Mouse (Mus musculus) cerebellum, adult (tissue): ENCODE measurements around the gene Slc7a5.

Experiments
- ATAC-seq: cut with Nextera tagmentation; 2 replicates; pipeline ENCODE4 v1.9.2; 2017; ENCODE audit warnings: mild to moderate bottlenecking, moderate library complexity, mixed read lengths; ENCODE audit not compliant: insufficient number of reproducible peaks, low FRiP score, low TSS enrichment

The Slc7a5 gene

DNA sequence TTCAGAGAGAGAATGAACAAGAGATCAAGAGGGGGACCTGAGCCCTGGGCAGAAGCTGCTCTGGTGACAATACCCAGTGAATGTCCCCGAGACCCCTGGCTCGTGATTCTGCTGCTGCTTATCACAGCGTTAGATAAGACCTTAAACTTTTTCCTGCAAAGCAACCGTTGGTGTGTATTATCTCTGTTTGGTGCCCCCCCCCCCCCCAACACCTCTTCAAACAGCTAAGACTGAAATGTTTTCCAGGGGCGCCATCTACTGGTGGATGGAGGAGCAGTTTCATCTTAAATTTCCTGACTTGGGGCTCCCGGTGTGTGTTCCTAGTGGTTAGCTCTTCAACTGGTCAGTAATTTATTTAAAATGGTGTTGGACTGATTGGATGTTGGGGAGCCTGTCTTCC lies 2.2 kb upstream of the Slc7a5 start:
- no peak for ATAC-seq

DNA sequence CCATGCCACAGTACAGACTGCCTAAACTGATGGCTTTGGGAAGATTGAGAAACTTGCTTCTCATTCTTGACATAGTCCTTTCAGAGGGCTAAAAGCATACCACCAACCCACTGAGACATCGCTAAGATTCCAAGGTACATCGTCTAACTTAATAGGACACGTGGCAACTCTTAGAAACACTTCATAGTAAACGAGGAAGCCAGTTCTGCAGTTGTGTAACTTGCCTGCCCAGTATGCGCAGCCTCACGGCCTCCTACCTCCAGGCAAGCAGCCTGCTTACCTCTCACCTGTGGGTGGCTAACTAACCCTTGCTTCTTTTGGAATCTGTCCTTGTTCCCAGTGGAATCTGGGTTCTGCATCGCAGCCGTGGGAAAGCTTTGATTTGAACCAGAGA lies 1.7 kb upstream of the Slc7a5 start:
- ATAC-seq = no peak

DNA sequence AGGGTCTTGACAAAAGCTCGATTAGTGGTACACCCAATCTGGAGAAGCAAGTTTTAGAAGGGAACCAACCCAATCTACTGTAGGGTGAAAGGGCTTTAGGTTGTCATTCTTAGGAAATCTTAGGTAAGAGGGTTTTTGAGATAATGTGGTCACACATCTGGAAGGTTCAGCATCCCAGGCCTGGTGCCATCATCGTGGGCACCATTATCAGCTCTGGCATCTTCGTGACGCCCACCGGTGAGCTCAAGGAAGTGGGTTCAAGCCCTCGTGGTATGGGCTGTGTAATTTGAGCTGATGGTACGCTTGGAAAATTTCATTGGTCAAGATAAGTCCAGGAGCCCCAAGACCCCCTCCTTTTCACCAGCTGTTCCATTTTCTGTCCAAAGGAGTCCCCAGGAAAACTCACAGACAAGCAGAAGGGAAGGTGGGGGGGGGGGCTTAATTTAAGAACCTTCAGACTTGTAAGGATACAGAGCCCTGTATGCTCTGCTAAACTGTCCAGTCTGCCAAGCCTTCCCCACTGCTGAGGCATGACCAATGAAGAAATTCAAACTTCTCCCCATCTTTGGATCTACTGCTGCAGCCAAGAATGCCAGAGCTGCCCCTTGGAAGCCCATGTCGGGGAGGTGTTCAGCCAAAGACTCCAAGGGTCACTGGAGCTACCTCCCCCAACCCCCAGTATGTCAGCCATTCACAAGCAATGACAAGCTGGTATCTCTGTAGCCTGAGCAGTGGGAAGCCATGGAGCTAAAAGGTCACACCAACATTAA lies 1.1 kb upstream of the Slc7a5 start:
- no peak for ATAC-seq

DNA sequence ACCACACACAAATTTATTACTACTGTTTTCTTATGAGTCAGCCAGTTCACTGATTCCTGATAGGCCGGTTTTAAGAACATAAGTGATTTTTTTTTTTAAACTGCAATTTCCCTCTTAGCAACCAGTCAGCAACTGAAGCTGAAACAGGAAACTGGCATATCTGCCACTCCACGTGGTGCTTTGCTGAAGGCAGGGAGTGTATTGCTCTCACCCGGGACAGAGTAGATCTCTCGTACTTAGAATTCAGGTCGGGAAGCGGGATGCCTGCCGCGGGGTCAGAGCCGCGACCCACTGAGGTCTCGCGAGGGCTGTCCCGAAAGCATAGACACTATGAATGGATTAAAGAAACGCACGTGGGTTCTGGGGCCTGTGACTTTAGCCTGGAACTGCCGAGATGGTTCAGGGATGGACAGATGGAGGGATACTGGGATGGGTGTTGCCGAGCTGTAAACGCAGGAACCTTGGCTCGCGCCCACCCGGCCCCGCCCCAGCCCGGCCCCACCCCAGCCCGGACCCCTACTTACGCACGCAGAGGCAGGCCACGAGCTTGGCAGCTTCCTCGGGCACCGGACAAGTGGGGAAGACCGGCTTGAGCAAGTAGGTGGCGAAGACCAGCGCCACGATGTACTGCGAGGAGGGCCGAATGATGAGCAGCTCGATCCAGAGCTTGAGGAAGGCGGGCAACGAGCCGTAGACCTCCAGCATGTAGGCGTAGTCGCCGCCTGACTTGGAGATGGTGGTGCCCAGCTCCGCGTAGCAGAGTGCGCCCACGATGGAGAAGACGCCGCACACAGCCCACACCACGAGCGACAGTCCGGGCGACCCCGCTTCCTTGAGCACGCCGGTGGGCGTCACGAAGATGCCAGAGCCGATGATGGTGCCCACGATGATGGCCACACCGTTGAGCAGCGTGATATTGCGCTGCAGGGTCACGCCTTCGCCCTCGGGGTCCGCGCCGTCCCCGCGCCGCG lies 667 bp downstream of the Slc7a5 start:
- ATAC-seq = peak; percentile 10; the same call in 1 of the 2 replicates

DNA sequence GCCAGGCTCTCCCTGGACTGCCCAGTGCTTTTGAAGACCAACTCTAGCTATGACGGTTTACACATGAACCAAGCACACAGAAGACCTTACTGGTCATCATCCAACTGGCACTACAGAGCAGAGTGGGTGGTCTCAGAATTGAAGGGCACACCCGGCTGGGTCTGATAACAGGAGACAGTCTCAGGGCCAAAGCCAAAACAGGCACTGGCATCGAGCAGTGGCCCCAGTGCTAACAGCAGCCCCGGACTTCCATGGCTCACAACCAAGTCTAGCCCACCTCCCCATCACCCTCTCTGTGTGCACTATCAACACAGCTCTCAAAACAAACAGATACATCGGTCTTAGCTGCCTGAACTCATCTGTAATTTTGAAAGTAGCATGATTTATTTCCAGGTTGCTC lies 1.6 kb downstream of the Slc7a5 start:
- no peak for ATAC-seq

DNA sequence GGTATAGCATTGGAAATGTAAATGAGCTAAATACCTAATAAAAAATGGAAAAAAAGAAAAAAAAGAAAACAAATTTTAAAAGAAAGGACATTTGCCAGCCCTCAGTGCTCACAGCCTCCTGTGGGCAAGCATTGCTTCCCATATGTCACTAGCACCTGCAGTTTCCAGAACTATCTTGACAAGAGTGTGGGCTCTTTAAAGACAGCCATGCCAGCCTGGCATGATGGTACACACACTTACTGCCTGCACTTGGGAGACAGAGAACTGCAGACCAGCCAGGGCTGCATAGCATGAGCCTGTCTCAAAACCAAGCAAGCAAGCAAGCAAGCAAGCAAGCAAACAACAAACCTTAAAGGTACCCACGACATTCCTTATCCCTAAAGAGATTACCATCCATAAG lies 2.1 kb downstream of the Slc7a5 start:
- ATAC-seq = no peak

DNA sequence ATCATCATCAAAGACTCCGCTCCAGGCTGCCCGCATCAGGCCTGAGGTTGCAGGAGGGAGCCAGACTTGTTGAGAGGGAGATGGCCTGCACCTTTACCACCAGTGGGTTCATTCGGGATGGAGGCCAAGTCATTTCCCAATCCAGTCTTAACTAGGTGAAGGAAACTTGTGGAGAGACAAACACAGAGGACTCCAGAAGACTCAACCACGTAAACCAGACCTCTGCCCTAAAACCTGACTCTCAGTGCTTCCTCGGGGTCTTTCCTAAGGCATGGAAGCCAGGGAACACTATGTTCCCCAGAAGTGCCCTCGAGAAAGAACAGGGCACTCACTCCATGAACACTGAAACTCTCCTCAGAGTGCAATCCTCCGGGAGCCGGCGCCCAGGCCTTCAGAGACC lies 2.5 kb downstream of the Slc7a5 start:
- ATAC-seq = no peak

DNA sequence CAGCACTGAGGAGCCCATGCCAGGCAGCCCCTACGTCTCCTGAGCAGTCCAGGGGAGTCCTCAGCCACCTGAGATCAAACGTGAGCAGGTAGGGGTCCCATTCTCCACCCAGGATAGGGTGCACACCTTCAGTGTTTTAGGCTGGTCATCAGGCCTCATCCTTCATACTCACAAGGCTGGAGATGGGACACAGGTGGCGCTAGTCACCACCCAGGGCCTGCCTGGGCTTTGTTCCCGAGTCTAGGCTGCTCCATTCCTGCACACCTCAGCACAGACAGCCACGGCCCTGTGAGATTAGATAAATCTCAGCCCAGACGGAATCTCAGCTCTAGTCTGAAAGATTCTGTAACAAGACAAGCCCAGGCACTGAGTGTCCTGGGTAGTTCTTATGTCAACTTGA lies 3.5 kb downstream of the Slc7a5 start:
- ATAC-seq = 0 out of 2 replicates have a peak, but pooled peaks have one; percentile 41

DNA sequence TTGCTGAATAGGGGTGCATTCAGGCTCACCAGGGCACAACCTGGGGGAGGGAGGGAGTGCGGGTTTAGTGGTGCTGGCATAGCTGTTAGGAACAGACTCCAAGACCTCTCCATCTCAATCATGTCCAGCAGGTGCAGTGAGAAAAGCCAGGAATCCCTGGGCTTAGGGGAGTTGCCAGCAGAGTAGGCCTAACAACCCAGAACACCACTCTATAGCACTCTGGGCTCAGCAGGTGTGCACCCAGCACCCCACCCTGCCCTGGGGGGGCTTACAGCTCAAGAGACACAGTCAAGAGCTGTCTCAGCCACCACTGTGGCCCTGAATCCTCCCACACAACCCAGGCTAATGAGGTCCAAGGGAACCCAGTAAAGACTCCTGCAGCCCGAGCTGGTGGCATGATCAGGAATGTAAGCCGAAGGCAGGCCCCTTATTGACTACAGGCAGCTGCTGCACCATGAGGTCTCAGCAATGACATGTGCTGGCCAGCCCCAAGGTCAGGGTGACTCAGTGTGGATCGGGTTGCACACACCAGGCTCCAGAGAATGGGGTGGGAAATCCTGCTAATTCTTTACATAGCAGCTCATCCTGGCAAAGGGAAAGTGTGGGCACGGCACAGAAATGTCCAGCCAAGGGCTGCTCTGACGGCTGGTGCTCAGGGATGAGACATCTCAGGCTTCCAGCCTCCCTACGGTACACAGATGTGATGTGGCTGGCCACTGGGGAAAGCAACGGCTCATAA lies 5.8 kb downstream of the Slc7a5 start:
- no peak for ATAC-seq

DNA sequence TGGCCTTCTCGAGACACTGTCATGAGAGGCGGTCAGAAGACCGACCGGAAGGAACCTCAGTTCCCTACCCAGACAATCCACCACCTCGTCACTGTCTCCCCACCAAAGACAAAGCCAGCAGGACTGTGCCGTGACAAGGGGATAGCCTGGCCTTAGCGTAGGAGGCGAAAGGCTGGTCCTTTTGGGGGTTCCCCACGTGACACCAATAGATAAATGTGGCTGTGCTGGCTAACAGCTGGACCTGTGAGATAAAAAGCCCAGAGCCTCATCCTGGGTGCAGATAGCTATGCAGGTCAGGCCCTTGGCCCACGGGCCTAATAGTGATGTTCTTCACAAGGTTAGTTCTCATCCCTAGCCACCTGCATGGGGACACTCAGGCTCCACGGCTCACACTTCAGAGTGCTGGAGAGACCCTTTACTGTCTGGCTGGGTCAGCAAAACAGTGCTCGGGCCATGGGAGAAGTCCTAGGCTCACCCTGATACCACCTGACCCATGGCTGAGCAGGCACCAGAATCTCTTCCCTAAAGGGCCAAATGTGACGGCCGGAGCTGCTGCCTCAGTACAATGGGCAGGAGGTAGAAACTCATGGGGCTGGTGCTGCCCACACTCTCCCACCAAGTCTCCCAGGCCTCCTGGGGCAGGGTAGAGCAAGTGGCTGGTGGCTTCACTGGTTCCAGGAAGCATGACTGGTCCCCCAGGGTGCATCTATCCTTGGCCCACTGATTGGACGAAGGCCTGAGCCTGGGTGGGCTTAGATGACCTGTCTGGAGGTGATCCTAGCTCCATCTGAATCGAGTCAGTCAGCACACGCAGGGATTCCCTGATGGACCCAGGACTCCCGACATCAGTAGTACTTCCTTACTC lies 8.1 kb downstream of the Slc7a5 start:
- no peak for ATAC-seq

DNA sequence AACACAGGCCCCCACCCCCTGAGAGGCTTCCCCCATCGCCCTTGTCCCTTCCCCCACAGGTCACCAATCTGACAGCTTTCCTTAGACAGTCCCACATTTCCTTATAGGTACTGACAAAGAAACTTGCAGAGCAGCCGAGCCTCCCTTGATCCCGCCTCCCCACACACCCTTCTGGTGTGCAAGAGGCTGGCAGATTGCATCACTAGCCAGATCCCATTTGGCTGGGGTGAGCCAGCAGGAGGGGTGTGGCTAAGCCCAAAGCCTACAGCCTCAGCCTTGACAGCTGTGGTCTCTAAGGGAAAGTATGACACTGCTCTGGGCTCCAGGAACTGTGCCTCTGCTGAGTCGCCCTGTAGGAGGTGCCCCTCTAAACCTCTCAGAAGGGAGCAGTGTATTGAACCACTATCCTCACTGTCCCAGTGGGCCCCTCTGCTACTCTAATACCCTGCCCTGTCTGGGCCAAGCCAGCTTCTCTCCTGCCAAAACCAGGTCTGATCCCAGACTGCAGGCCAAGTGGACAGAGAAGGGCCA lies 9.0 kb downstream of the Slc7a5 start:
- peak; percentile 63 for ATAC-seq

DNA sequence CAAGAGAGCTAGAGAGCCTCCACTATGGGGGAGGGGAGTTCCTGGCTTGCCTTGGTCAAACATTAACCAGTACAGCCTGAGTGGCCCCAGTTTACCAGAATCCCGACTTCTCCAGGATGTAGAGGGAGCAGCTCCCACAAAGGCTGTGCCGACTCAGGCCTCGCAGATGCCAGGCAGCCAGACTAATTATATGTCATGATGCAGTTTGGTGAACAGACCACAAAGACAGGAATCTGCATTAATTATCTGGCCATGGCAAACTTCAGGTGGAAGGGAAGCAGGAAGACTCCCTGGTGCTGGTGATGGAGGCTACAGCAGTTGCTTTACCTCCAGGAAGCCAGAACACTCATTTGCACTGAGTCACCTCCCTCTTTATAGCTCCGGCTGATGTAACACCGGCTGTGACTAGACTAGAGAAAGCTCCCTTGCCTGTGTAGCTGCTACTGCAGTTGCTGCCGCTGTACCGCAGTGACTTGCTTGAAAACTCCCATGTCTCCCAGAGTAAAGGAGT lies 9.6 kb downstream of the Slc7a5 start:
- no peak for ATAC-seq

DNA sequence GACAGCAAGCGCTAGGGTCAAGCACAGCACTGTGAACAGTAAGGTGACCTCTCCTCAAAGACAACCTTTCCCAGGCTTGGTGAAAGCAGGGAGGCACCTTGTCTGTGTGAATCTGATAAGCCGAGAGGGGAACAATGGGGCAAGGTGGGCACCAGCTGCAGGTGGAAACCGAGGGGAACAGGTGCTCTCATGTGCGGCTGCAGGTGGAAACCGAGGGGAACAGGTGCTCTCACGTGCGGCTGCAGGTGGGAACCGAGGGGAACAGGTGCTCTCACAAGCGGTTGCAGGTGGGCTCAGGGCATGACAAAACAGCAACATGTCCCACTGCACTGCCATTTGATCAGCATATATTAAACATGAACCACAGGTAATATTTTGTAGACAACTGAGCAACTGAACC lies 10.3 kb downstream of the Slc7a5 start:
- no peak for ATAC-seq

DNA sequence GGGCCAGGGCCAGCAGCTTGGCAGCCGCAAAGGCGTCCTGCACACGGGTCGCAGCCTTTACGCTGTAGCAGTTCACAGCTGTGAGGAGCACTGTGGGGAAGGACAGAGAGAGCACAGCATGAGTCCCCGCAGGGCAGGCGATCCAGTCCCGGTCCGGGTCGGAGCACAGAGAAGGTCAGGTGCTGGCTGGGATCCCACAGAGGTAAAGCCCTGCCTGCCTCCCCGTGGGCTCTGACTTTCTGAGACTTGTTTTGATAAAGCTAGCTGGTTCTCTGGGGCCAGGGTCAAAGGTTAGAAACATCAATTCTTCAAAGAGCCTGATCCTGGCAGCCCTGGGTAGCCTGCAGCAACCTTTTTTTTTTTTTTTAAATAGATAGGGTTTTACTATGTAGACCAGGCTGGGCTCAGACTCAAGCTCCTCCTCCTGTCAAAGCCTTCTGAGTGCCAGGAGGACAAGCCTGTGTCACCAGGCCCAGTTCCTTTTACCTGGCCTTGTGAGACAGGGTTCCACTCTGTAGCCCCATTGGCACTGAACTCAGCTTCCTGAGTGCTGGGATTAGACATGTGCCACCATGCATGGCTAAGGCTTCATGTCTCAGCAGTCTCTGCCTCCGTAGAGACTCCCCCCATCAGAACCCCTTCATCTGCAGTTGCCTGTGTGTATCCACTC lies 10.9 kb downstream of the Slc7a5 start:
- ATAC-seq = no peak

DNA sequence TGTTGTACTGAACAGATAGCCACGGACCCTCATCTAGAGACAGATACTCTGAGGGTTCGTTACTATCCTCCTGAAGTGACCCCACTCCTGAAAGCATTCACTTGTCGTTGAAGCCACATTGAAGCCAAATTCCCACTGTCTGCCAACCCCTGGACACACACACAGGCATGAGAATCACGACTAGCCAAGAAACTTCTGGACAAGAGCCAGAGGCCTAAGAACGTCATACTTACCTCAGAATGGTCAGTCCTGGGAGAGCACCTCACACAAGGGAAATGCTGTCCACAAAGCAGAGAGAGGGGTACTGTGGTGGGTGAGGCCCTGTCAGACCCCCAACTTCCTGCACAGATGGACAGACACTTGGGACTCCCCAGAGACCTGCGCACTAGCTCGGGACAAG lies 11.6 kb downstream of the Slc7a5 start:
- no peak for ATAC-seq

DNA sequence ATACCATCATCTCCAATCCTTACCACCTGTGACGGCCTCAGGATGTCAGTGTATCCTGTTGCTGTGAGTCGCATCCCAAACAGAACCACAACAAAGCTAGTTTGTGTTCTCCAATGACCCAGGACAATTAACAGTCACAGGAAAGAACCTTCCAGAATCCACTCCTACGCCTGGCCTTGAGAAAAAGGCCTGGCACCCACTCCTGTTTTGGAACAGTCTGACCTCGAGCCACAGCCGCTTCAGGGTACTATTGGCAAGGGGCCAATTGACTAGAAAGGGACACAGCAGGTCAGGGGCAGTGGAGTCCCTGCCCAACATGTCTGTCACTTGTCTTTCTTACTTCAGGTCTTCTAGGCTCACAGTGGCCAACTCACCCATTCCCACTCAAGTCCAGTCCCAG lies 14.6 kb downstream of the Slc7a5 start:
- no peak for ATAC-seq

DNA sequence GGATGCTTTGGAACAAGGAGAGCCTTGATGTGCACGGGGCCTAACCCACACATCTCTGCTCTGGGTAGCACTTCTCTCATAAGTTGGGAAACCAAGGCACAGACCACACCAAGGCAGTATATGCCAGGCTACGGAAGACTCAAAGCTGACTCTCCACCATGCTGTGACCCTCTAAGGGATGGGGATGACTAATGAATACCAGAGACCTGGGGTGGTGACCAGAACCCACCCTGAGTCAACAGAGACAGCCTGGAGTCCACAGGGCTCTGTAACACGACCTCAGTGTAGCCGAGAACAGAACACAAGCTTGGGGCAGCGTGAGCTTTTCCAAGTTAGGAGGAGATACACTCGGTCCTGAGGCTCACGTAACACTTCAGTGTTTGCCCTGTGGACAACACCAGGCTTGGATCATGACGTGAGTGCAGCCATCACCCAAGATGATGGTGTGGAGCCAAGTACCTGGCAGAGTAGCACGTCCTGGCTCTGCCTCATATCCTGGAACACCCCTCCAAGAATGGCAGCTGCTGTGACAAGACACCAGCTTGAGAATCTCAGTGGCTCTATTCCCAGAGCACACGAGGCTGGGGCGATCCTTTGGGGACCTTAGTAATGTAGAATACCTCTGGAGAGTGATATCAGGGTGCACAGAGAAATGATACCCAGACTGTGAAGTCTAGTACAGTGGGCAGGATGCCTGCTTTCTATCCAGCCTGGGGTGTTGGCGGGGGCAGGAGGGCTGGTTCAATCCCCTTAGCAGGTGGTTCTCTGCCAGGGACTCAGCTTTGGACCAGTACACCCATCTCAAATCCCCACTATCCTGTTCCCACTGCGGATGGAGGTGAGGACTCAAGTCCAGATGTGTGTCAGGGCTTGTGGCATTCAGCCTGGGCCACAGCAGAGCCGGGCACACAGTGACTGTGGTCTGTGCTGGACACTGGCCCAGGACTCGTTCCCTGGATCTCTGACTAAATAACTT lies 17.4 kb downstream of the Slc7a5 start:
- no peak for ATAC-seq

DNA sequence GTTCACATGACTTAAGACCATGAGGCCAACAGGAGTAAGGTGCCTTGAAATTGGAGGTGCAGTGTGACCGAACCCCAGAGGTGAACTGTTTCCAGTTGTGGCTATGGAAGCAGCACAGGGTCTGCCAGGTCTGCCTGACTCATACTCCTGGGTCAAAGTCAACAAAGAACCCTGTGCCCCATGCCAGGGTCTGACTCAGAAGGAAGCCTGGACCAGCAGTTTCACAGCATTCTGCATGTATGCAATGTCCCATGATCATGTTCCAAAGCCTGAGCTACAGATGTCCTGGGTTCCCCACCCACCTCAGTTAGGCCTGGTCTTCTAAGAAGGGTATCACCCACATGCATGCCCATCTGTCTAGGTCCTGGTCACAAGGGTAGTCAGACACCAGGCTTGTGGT lies 18.2 kb downstream of the Slc7a5 start:
- no peak for ATAC-seq
